Mouse (Mus musculus) lung, embryonic 14.5 days (tissue): ENCODE results near the gene Cx3cr1. TPM values are rescaled to one million over a fixed set of nuclear protein-coding genes. Genes with fewer than 3 reads are reported as not detected.
A peak's percentile ranks its signal among the peaks of the same experiment; 100 is the strongest.

ENCODE experiments used
- ATAC-seq: fragments of 200-750 bp; cut with Nextera tagmentation; 2 replicates; pipeline ENCODE4 v1.8.0; 2017; ENCODE audit warnings: mild to moderate bottlenecking, moderate TSS enrichment, moderate library complexity; ENCODE audit not compliant: insufficient read depth
- DNase-seq: peaks from one replicate; pipeline ENCODE4 v3.0.0-alpha.2; 2015
- H3K27ac ChIP-seq: fragments of 300-500 bp; sonication (generic); 2 replicates; pipeline ENCODE4 v1.5.1; 2014; ENCODE audit warnings: low read depth, mild to moderate bottlenecking, moderate library complexity
- H3K27me3 ChIP-seq: fragments of 300-500 bp; sonication (generic); 2 replicates; pipeline ENCODE4 v1.6.1; 2014; ENCODE audit warnings: low read length, control low read depth; ENCODE audit not compliant: insufficient read depth
- H3K36me3 ChIP-seq: fragments of 300-500 bp; sonication (generic); 2 replicates; pipeline ENCODE4 v1.6.1; 2014; ENCODE audit warnings: control low read depth; ENCODE audit not compliant: insufficient read depth
- H3K4me1 ChIP-seq: fragments of 300-500 bp; sonication (generic); 2 replicates; pipeline ENCODE4 v1.6.1; 2014; ENCODE audit warnings: antibody characterized with exemption, control low read depth; ENCODE audit not compliant: insufficient read depth
- H3K4me2 ChIP-seq: fragments of 300-500 bp; sonication (generic); 2 replicates; pipeline ENCODE4 v1.6.1; 2014; ENCODE audit warnings: mild to moderate bottlenecking
- H3K4me3 ChIP-seq: fragments of 300-500 bp; sonication (generic); 2 replicates; pipeline ENCODE4 v1.5.1; 2014; ENCODE audit warnings: low read depth, low read length
- H3K9ac ChIP-seq: fragments of 300-500 bp; sonication (generic); 2 replicates; pipeline ENCODE4 v1.6.1; 2014
- H3K9me3 ChIP-seq: fragments of 300-500 bp; sonication (generic); 2 replicates; pipeline ENCODE4 v1.6.1; 2016; ENCODE audit warnings: low read depth, low read length, control low read depth
- CTCF ChIP-seq: IDR thresholded peaks from 2 replicates; pipeline ENCODE4 v1.5.1; 2016; ENCODE audit warnings: antibody characterized with exemption, low read depth
- WGBS: fragments of 180-500 bp; shearing (Covaris S2); extraction: QIAGEN DNeasy Blood & Tissue Kit; methylation state at CpG from one replicate; pipeline ENCODE4 v1.1.7; 2014; 5-methylcytosine and 5-hydroxymethylcytosine counted together
- polyA plus RNA-seq: library from polyadenylated mRNA; unstranded; fragments of >200 nt; fragmentation: Nextera tagmentation; extraction: Ambion mirVana; gene quantifications from 2 replicates; pipeline ENCODE4 v1.2.1, GENCODE M21; 2014

Gene Cx3cr1
- polyA plus RNA-seq = 8.7 and 9.7 TPM in 2 replicates

GRCm38 (mm10) chr9:120069779-120070178 is at the start of gene Cx3cr1:
TSS of gene Cx3cr1 (minus strand) at chr9:120069879.
- no peak within 1 kb of the TSS for H3K4me3 ChIP-seq
- H3K27ac ChIP-seq = no peak within 1 kb of the TSS
- H3K4me1 ChIP-seq = no peaks in the 10 kb centered on the region
- H3K27me3 ChIP-seq = no peaks in the 10 kb centered on the region
- no peaks in the 10 kb centered on the region for H3K36me3 ChIP-seq
- H3K9me3 ChIP-seq = no peaks in the 10 kb centered on the region
- TF ChIP-seq CTCF = no peak
- no peak for DNase-seq
- 76% methylated on average over 11 of the region's 11 CpGs for WGBS
- H3K9ac ChIP-seq = no peak within 1 kb of the TSS
- no peak within 1 kb of the TSS for H3K4me2 ChIP-seq
- no peak for ATAC-seq

- ATAC-seq (no peak), DNase-seq (no peak)
- Histone ChIP-seq H3K27me3 (no peaks in the 10 kb centered on the region), H3K27ac (no peak overlapping the region), H3K4me3 (no peak overlapping the region), H3K9ac (no peak overlapping the region), H3K36me3 (peaks cover 48% of the 10 kb centered on the region), H3K4me1 (no peaks in the 10 kb centered on the region), H3K9me3 (no peaks in the 10 kb centered on the region), H3K4me2 (no peak overlapping the region)
- TF ChIP-seq CTCF = no peak
- 86% methylated on average over 4 of the region's 4 CpGs for WGBS
Observed at GRCm38 (mm10) chr9:120118212-120118611, 48.5 kb upstream of the Cx3cr1 start.

GRCm38 (mm10) chr9:120116184-120116624 is 46.5 kb upstream of the Cx3cr1 start:
- DNase-seq (no peak), ATAC-seq (no peak)
- Histone ChIP-seq H3K9ac (peak overlapping the region; percentile 41; the same call in 1 of the 2 replicates), H3K4me1 (no peaks in the 10 kb centered on the region), H3K27ac (no peak overlapping the region), H3K4me2 (peak overlapping the region; percentile 36; the same call in 1 of the 2 replicates), H3K4me3 (peak overlapping the region; percentile 9; the same call in 1 of the 2 replicates), H3K27me3 (no peaks in the 10 kb centered on the region), H3K9me3 (no peaks in the 10 kb centered on the region), H3K36me3 (peaks cover 36% of the 10 kb centered on the region)
- WGBS = 85% methylated on average over 8 of the region's 8 CpGs
- no peak for TF ChIP-seq CTCF

- Histone ChIP-seq H3K27ac (peak overlapping the region; percentile 24; the same call in 1 of the 2 replicates), H3K9ac (peak overlapping the region; percentile 41), H3K4me2 (peak overlapping the region; percentile 15; the same call in 1 of the 2 replicates), H3K4me3 (peak overlapping the region; percentile 9; the same call in 1 of the 2 replicates), H3K27me3 (no peaks in the 10 kb centered on the region), H3K4me1 (0 out of 2 replicates have a peak, but pooled peaks cover 2% of the 10 kb centered on the region), H3K36me3 (peaks cover 31% of the 10 kb centered on the region), H3K9me3 (no peaks in the 10 kb centered on the region)
- no peak for DNase-seq
- no peak for TF ChIP-seq CTCF
- no peak for ATAC-seq
- WGBS = 70% methylated on average over 5 of the region's 5 CpGs
Observed at GRCm38 (mm10) chr9:120115580-120115979, 45.9 kb upstream of the Cx3cr1 start.

GRCm38 (mm10) chr9:120114789-120115151 is 45.1 kb upstream of the Cx3cr1 start:
- WGBS = 74% methylated on average over 2 of the region's 2 CpGs
- no peak for ATAC-seq
- DNase-seq = no peak
- Histone ChIP-seq H3K4me1 (0 out of 2 replicates have a peak, but pooled peaks cover 2% of the 10 kb centered on the region), H3K4me3 (peak overlapping the region; percentile 8; the same call in 1 of the 2 replicates), H3K27ac (peak overlapping the region; percentile 24; the same call in 1 of the 2 replicates), H3K9me3 (no peaks in the 10 kb centered on the region), H3K9ac (peak overlapping the region; percentile 41; the same call in 1 of the 2 replicates), H3K27me3 (no peaks in the 10 kb centered on the region), H3K4me2 (peak overlapping the region; percentile 15; the same call in 1 of the 2 replicates), H3K36me3 (peaks cover 23% of the 10 kb centered on the region)
- no peak for TF ChIP-seq CTCF

- 78% methylated on average over 17 of the region's 17 CpGs for WGBS
Observed at GRCm38 (mm10) chr9:120114051-120114788, 44.5 kb upstream of the Cx3cr1 start.

GRCm38 (mm10) chr9:120113456-120113855 is 43.8 kb upstream of the Cx3cr1 start:
- Histone ChIP-seq H3K36me3 (peaks cover 14% of the 10 kb centered on the region), H3K4me1 (0 out of 2 replicates have a peak, but pooled peaks cover 2% of the 10 kb centered on the region), H3K27me3 (no peaks in the 10 kb centered on the region), H3K4me2 (no peak overlapping the region), H3K27ac (no peak overlapping the region), H3K9ac (no peak overlapping the region), H3K4me3 (no peak overlapping the region), H3K9me3 (no peaks in the 10 kb centered on the region)
- DNase-seq = no peak
- ATAC-seq = no peak
- TF ChIP-seq CTCF = no peak
- WGBS = 89% methylated on average over 7 of the region's 7 CpGs

More at GRCm38 (mm10) chr9:120114051-120114788, 44.5 kb upstream of the Cx3cr1 start:
- Histone ChIP-seq H3K4me3 (no peak overlapping the region), H3K27me3 (no peaks in the 10 kb centered on the region), H3K36me3 (peaks cover 18% of the 10 kb centered on the region), H3K9ac (no peak overlapping the region), H3K4me2 (no peak overlapping the region), H3K4me1 (0 out of 2 replicates have a peak, but pooled peaks cover 2% of the 10 kb centered on the region), H3K9me3 (no peaks in the 10 kb centered on the region), H3K27ac (no peak overlapping the region)
- no peak for ATAC-seq
- no peak for TF ChIP-seq CTCF
- no peak for DNase-seq
